Mouse (Mus musculus) frontal cortex, postnatal 36 days (tissue): Measurements from ENCODE around the gene Wdr5b.
"Not testable (repeated sequence)": the region's sequence is repeated elsewhere in the genome, so short reads cannot be mapped to it uniquely, and the experiment has no call there.

Source experiments
- DNase-seq, 2 experiments: peaks; one replicate each; pipeline ENCODE4 v3.0.0; 2022; ENCODE audit warnings: low spot score in 2 of 2

The Wdr5b gene

GRCm38 (mm10) chr16:36040640-36041624, at the start of gene Wdr5b:
TSS of gene Wdr5b (plus strand) at chr16:36041190.
- DNase-seq: peak; percentile 92 to 97

GRCm38 (mm10) chr16:35992391-35992790, 48.6 kb upstream of the Wdr5b start:
- DNase-seq: no peak

- peak in 1 of 2 experiments; percentile 8 for DNase-seq
Measured at GRCm38 (mm10) chr16:35993316-35993715, 47.7 kb upstream of the Wdr5b start.

GRCm38 (mm10) chr16:35998852-35999251, 42.1 kb upstream of the Wdr5b start:
- DNase-seq: not testable (repeated sequence)

GRCm38 (mm10) chr16:36008396-36008795, 32.6 kb upstream of the Wdr5b start:
- no peak for DNase-seq

- DNase-seq: no peak
Measured at GRCm38 (mm10) chr16:36016335-36016734, 24.7 kb upstream of the Wdr5b start.

- DNase-seq: not testable (repeated sequence)
Measured at GRCm38 (mm10) chr16:36028120-36028519, 12.9 kb upstream of the Wdr5b start.

- DNase-seq: no peak
Measured at GRCm38 (mm10) chr16:36041625-36042020, 633 bp downstream of the Wdr5b start.

- DNase-seq: no peak
Measured at GRCm38 (mm10) chr16:36043073-36043472, 2.1 kb downstream of the Wdr5b start.

GRCm38 (mm10) chr16:36043964-36044363, 3.0 kb downstream of the Wdr5b start:
- DNase-seq: no peak

GRCm38 (mm10) chr16:36047538-36047937, 6.5 kb downstream of the Wdr5b start:
- DNase-seq: no peak

- DNase-seq: no peak
Measured at GRCm38 (mm10) chr16:36051491-36051890, 10.5 kb downstream of the Wdr5b start.

- DNase-seq: no peak
Measured at GRCm38 (mm10) chr16:36053524-36054275, 12.7 kb downstream of the Wdr5b start.

GRCm38 (mm10) chr16:36054920-36055319, 13.9 kb downstream of the Wdr5b start:
- DNase-seq: no peak

GRCm38 (mm10) chr16:36056416-36056815, 15.4 kb downstream of the Wdr5b start:
- no peak for DNase-seq

- DNase-seq: no peak
Measured at GRCm38 (mm10) chr16:36057933-36058475, 17.0 kb downstream of the Wdr5b start.

- DNase-seq: not testable (repeated sequence)
Measured at GRCm38 (mm10) chr16:36062534-36062933, 21.5 kb downstream of the Wdr5b start.

GRCm38 (mm10) chr16:36063315-36063714, 22.3 kb downstream of the Wdr5b start:
- no peak for DNase-seq

- no peak for DNase-seq
Measured at GRCm38 (mm10) chr16:36064904-36065303, 23.9 kb downstream of the Wdr5b start.

GRCm38 (mm10) chr16:36067694-36068093, 26.7 kb downstream of the Wdr5b start:
- DNase-seq: no peak

- no peak for DNase-seq
Measured at GRCm38 (mm10) chr16:36068356-36068755, 27.4 kb downstream of the Wdr5b start.
